Mouse (Mus musculus): ENCODE measurements around the gene B4gat1. TPM values are rescaled to one million over a fixed set of nuclear protein-coding genes. Genes with fewer than 3 reads are reported as not detected.

The B4gat1 gene
- polyA plus RNA-seq, 1 experiment from 2014 or later, result 35.2 TPM

DNA sequence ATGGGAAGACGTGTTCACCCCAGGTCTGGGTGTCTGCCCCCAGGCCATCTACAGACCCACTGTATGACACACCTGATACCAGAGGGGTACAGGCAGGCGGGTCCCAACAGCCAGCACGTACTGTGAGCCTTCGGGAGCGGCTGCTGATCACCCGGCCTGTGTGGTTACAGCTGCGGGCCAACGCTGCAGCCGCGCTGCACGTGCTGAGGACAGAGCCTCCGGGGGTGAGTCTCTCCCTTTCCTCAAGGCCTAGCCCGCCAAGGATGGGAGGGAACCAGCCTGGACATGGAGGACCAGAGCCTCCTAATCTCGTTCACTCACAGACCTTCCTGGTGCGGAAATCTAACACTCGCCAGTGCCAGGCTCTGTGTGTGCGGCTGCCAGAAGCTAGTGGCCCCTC lies 12.4 kb downstream of the B4gat1 start:
- Histone ChIP-seq H3K27ac (ENCODE audit: low read depth, low read length) (no peak overlapping the region), H3K27me3 (ENCODE audit: control insufficient read depth, insufficient read depth, low read length) (peaks cover 23% of the 10 kb centered on the region), H3K9ac (ENCODE audit: low read length) (no peak overlapping the region), H3K9me3 (ENCODE audit: control insufficient read depth, low read length) (no peaks in the 10 kb centered on the region), H3K4me2 (ENCODE audit: low read depth, low read length, severe bottlenecking) (no peak overlapping the region; the same call in 1 of the 2 replicates), H3K4me1 (replicated peaks; ENCODE audit: control insufficient read depth, insufficient read depth, low read length) (peaks cover 11% of the 10 kb centered on the region), H3K36me3 (ENCODE audit: control insufficient read depth, insufficient read depth, low read length) (no peaks in the 10 kb centered on the region; the same call in 1 of the 2 replicates), H3K4me3 (ENCODE audit: low read depth, low read length) (no peak overlapping the region)
- 6% methylated on average over 17 of the region's 17 CpGs for WGBS
- DNase-seq (ENCODE audit: low spot score) (no peak), ATAC-seq (replicated peaks; ENCODE audit: low FRiP score) (no peak)

DNA sequence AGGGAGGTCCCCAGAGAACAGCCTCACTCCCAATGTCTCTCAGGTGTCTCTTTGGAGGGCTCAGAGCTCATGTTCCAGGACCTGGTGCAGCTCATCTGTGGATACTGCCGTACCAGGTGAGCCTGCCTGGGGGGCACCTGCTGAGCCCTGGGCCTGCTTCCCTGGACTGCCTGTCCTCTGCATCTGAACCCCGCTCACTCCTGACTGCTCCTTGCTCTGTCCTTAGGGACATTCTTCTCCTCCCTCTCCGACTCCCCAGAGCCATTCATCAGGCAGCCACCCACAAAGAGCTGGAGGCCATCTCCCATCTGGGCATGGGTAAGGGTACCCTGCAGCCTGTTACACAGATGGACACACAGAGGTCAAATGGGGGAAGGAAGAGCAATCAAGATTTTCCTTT lies 12.9 kb downstream of the B4gat1 start:
- Histone ChIP-seq H3K27ac (ENCODE audit: low read depth, low read length) (no peak overlapping the region), H3K4me2 (ENCODE audit: low read depth, low read length, severe bottlenecking) (no peak overlapping the region; the same call in 1 of the 2 replicates), H3K36me3 (ENCODE audit: control insufficient read depth, insufficient read depth, low read length) (no peaks in the 10 kb centered on the region; the same call in 1 of the 2 replicates), H3K4me1 (replicated peaks; ENCODE audit: control insufficient read depth, insufficient read depth, low read length) (peaks cover 11% of the 10 kb centered on the region), H3K9ac (ENCODE audit: low read length) (no peak overlapping the region), H3K27me3 (ENCODE audit: control insufficient read depth, insufficient read depth, low read length) (peaks cover 23% of the 10 kb centered on the region), H3K9me3 (ENCODE audit: control insufficient read depth, low read length) (no peaks in the 10 kb centered on the region), H3K4me3 (ENCODE audit: low read depth, low read length) (no peak overlapping the region)
- 44% methylated on average over 3 of the region's 3 CpGs for WGBS
- no peak for ATAC-seq (replicated peaks; ENCODE audit: low FRiP score)
- no peak for DNase-seq (ENCODE audit: low spot score)

DNA sequence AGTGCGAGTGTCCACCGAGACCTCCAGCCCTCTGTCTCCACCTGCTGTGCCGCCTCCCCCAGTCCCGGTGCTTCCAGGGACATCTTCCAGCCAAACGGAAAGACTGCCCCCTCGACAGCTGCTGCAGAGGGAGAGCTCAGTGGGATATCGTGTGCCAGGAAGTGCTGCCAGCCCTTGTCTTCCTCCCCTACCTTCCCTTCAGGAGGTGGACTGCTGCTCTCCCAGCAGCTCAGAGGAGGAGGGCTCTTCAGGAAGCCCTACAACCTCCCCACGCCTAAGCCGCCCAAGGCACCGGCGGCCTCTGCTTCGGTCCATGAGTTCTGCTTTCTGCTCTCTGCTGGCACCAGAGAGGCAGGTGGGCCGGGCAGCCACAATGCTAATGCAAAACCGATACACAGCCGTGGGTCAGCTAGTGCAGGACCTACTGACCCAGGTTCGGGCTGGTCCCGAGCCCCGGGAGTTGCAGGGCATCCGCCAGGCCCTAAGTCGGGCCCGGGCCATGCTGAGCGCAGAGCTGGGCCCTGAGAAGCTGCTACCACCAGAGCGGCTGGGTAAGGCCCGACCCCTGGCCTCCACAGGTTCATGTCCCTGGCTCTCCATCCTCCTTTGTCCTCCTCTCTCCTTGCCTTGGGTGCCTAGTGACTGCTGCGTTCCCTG lies 13.7 kb downstream of the B4gat1 start:
- peak; percentile 55 for DNase-seq (ENCODE audit: low spot score)
- Histone ChIP-seq H3K4me3 (ENCODE audit: low read depth, low read length) (no peak overlapping the region), H3K4me1 (replicated peaks; ENCODE audit: control insufficient read depth, insufficient read depth, low read length) (peaks cover 11% of the 10 kb centered on the region), H3K4me2 (ENCODE audit: low read depth, low read length, severe bottlenecking) (no peak overlapping the region), H3K27me3 (ENCODE audit: control insufficient read depth, insufficient read depth, low read length) (peaks cover 23% of the 10 kb centered on the region), H3K36me3 (ENCODE audit: control insufficient read depth, insufficient read depth, low read length) (no peaks in the 10 kb centered on the region; the same call in 1 of the 2 replicates), H3K9me3 (ENCODE audit: control insufficient read depth, low read length) (no peaks in the 10 kb centered on the region), H3K9ac (ENCODE audit: low read length) (no peak overlapping the region), H3K27ac (ENCODE audit: low read depth, low read length) (no peak overlapping the region)
- no peak for ATAC-seq (replicated peaks; ENCODE audit: low FRiP score)
- 37% methylated on average over 25 of the region's 25 CpGs for WGBS

DNA sequence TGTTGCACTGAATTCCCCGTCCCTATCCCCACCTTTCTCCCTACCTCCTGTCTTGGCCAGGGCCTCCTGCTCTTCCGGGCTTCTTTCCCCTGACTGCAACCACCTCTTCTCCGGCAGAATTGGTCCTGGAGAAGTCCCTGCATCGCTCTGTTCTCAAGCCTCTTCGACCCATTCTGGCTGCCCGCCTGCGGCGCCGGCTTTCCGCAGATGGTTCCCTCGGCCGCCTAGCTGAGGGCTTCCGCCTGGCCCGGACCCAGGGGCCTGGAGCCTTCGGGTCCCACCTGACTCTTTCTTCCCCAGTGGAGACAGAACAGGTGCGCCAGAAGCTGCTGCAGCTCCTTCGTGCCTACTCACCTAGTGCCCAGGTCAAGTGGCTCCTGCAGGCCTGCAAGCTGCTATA lies 14.2 kb downstream of the B4gat1 start:
- WGBS, result 69% methylated on average over 17 of the region's 17 CpGs

DNA sequence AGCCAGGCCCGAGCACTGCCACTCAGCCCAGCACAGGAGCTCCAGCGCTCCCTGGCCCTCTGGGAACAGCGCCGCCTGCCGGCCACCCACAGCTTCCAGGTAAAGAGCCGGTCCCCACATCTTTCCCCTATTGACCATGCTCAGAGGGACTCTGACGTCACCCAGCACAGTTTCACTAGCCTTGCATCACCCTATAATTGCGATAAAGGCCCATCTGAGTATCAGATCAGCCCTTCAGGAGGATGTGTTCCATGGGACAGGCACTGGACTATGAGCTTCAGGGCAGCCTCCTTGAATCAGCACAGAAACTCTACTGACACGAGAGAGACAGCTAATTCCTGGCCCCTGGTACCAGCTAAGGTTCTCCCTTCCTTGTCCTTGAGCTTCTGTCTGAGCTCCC lies 15.3 kb downstream of the B4gat1 start:
- DNase-seq (ENCODE audit: low spot score), result peak; percentile 84
- Histone ChIP-seq H3K9ac (ENCODE audit: low read length) (no peak overlapping the region), H3K27ac (ENCODE audit: low read depth, low read length) (no peak overlapping the region), H3K36me3 (ENCODE audit: control insufficient read depth, insufficient read depth, low read length) (no peaks in the 10 kb centered on the region), H3K9me3 (ENCODE audit: control insufficient read depth, low read length) (no peaks in the 10 kb centered on the region), H3K4me1 (replicated peaks; ENCODE audit: control insufficient read depth, insufficient read depth, low read length) (peaks cover 14% of the 10 kb centered on the region), H3K27me3 (ENCODE audit: control insufficient read depth, insufficient read depth, low read length) (peaks cover 23% of the 10 kb centered on the region), H3K4me2 (ENCODE audit: low read depth, low read length, severe bottlenecking) (no peak overlapping the region), H3K4me3 (ENCODE audit: low read depth, low read length) (no peak overlapping the region)
- 18% methylated on average over 9 of the region's 9 CpGs for WGBS
- ATAC-seq (replicated peaks; ENCODE audit: low FRiP score), result no peak

More for the DNA sequence above, 14.2 kb downstream of the B4gat1 start:
- H3K4me3 ChIP-seq (ENCODE audit: low read depth, low read length), result no peak overlapping the region
- DNase-seq (ENCODE audit: low spot score), result peak; percentile 48
- ATAC-seq (replicated peaks; ENCODE audit: low FRiP score), result no peak
- H3K36me3 ChIP-seq (ENCODE audit: control insufficient read depth, insufficient read depth, low read length), result no peaks in the 10 kb centered on the region; the same call in 1 of the 2 replicates
- peaks cover 23% of the 10 kb centered on the region for H3K27me3 ChIP-seq (ENCODE audit: control insufficient read depth, insufficient read depth, low read length)
- H3K4me1 ChIP-seq (replicated peaks; ENCODE audit: control insufficient read depth, insufficient read depth, low read length), result peaks cover 11% of the 10 kb centered on the region
- no peak overlapping the region for H3K4me2 ChIP-seq (ENCODE audit: low read depth, low read length, severe bottlenecking)
- no peaks in the 10 kb centered on the region for H3K9me3 ChIP-seq (ENCODE audit: control insufficient read depth, low read length)
- no peak overlapping the region for H3K27ac ChIP-seq (ENCODE audit: low read depth, low read length)
- no peak overlapping the region for H3K9ac ChIP-seq (ENCODE audit: low read length)

DNA sequence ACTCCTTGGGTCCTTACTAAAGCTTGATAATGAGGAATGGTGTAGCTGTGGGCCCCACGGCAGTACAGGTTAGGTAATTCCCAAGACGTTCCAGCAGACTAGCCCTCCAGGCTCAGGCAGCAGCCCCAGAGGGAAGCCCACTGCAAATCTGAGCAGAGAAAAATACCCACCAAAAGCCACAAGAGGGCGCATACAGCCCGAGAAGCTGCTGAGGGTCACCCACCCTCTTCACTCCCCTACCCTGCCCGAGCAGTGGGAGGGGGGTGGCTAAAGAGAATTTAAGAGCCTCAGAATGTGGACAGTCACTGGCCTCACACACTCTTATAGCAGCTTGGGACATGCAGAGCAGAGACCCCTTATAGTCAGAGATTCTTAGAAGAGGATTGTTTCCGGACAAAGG lies 17.6 kb downstream of the B4gat1 start:
- Histone ChIP-seq H3K9me3 (ENCODE audit: control insufficient read depth, low read length) (no peaks in the 10 kb centered on the region), H3K4me1 (replicated peaks; ENCODE audit: control insufficient read depth, insufficient read depth, low read length) (peaks cover 11% of the 10 kb centered on the region; the same call in 1 of the 2 replicates), H3K36me3 (ENCODE audit: control insufficient read depth, insufficient read depth, low read length) (no peaks in the 10 kb centered on the region), H3K27me3 (ENCODE audit: control insufficient read depth, insufficient read depth, low read length) (peaks cover 18% of the 10 kb centered on the region), H3K9ac (ENCODE audit: low read length) (no peak overlapping the region), H3K27ac (ENCODE audit: low read depth, low read length) (no peak overlapping the region), H3K4me2 (ENCODE audit: low read depth, low read length, severe bottlenecking) (no peak overlapping the region), H3K4me3 (ENCODE audit: low read depth, low read length) (no peak overlapping the region)
- peak; percentile 82 for DNase-seq (ENCODE audit: low spot score)
- ATAC-seq (replicated peaks; ENCODE audit: low FRiP score), result peak; percentile 57
- 14% methylated on average over 6 of the region's 6 CpGs for WGBS

DNA sequence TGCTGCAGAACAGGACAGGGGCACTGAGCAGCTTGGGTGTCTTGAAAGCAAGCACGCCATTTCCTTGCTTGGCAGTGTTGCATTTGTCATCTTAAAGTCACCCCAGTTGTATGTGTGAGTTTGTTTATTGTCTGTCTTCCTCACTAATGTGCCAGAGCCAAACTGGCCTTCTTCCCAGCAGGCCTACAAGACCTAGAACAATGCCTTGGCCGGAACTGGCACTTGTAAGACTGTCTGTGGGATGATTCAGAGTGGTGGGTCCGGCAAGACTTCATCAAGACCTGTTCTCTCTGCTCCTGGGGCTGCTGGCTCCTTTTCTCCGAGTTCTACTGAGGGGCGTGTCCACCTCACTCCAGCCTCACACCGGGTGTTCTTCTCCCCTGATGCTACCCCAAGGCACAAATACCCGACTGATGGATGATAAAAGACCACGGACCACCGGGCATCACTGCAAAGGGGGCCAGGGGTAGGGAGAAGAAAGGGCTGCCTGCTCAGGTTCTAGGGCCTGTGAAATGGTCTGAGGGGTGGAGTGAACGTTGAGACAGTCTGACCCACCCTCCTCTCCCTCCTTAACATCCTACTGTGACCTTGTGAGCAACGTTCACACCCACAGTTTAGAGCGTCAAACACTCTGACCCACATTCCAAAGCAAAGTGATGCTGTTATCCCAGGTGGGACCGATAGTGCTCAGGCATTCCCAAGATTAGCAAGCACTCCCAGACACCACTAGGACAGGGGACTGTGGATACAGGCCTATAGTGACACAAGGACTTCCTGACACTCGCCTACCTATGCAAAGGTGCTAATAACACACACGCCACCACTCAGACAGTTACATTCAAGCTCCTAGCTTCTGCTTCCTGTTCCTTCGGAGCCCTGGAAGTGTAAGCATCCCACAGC lies 19.5 kb downstream of the B4gat1 start:
- Histone ChIP-seq H3K27ac (ENCODE audit: low read depth, low read length) (no peak overlapping the region), H3K4me3 (ENCODE audit: low read depth, low read length) (no peak overlapping the region), H3K9me3 (ENCODE audit: control insufficient read depth, low read length) (no peaks in the 10 kb centered on the region), H3K27me3 (ENCODE audit: control insufficient read depth, insufficient read depth, low read length) (peaks cover under 1% of the 10 kb centered on the region; the same call in 1 of the 2 replicates), H3K9ac (ENCODE audit: low read length) (no peak overlapping the region), H3K4me1 (replicated peaks; ENCODE audit: control insufficient read depth, insufficient read depth, low read length) (peaks cover 11% of the 10 kb centered on the region; the same call in 1 of the 2 replicates), H3K4me2 (ENCODE audit: low read depth, low read length, severe bottlenecking) (no peak overlapping the region), H3K36me3 (ENCODE audit: control insufficient read depth, insufficient read depth, low read length) (no peaks in the 10 kb centered on the region)
- WGBS, result 22% methylated on average over 16 of the region's 16 CpGs
- ATAC-seq (replicated peaks; ENCODE audit: low FRiP score), result no peak
- no peak for DNase-seq (ENCODE audit: low spot score)

DNA sequence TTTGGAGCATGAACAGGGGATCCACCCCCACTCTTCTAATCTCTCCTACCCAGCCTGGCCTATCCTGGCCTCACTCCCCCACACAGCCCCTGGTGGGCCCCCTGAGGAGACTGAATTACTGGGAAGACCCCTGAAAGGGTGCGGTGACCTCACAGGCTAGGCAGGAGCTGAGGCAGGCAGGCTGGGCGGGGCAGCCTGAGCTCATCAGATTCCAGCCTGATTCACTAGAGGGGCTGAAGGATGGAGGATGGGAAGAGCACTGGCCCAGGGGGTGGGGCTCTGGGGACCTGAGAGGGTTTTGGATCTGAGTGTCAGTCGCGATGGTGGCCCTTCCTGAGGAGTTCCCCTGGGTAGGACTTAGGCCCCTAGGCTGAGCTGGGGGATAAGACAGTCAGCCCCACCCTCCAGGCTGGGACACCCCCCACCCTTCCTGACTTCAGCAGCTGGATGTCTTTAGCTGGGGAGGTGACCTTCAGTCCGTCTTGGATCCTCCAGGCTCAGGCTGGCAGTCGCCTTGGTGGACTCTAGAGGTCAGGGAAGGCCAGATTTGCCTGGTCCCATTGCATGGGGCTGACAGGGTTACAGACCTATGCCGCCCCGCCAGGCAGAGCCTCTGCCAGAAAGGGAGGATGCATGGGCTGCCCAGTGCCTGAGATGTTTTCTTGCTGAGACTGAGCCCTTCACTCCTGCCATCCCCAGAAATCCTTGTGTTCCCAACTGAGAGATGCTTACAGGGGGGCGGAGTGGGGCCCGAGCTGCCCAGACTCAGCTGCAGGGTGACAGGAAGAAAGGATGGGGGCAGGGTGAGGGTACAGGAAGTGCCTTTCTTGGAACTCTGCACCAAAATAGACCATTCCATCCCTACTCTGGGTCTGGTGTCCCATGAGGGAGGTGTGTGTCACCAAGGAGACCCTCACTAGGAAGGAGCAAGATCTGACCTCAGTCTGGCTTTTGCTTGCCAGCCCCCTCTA lies 20.5 kb downstream of the B4gat1 start:
- Histone ChIP-seq H3K36me3 (ENCODE audit: control insufficient read depth, insufficient read depth, low read length) (no peaks in the 10 kb centered on the region), H3K9ac (ENCODE audit: low read length) (peak overlapping the region; percentile 35; the same call in 1 of the 2 replicates)
- DNase-seq (ENCODE audit: low spot score), result no peak

More for the DNA sequence above, 20.5 kb downstream of the B4gat1 start:
- H3K27me3 ChIP-seq (ENCODE audit: control insufficient read depth, insufficient read depth, low read length), result no peaks in the 10 kb centered on the region
- peak overlapping the region; percentile 15; the same call in 1 of the 2 replicates for H3K4me2 ChIP-seq (ENCODE audit: low read depth, low read length, severe bottlenecking)
- H3K27ac ChIP-seq (ENCODE audit: low read depth, low read length), result 0 out of 2 replicates have a peak overlapping the region, but pooled peaks have one; percentile 18
- no peaks in the 10 kb centered on the region for H3K9me3 ChIP-seq (ENCODE audit: control insufficient read depth, low read length)
- H3K4me3 ChIP-seq (ENCODE audit: low read depth, low read length), result no peak overlapping the region
- 13% methylated on average over 10 of the region's 10 CpGs for WGBS
- ATAC-seq (replicated peaks; ENCODE audit: low FRiP score), result peak; percentile 31; the same call in 1 of the 2 replicates
- peaks cover 11% of the 10 kb centered on the region; the same call in 1 of the 2 replicates for H3K4me1 ChIP-seq (replicated peaks; ENCODE audit: control insufficient read depth, insufficient read depth, low read length)
